Comparison of ENCODE assay signal across 15 mouse cellular contexts in the genomic region with DNA sequence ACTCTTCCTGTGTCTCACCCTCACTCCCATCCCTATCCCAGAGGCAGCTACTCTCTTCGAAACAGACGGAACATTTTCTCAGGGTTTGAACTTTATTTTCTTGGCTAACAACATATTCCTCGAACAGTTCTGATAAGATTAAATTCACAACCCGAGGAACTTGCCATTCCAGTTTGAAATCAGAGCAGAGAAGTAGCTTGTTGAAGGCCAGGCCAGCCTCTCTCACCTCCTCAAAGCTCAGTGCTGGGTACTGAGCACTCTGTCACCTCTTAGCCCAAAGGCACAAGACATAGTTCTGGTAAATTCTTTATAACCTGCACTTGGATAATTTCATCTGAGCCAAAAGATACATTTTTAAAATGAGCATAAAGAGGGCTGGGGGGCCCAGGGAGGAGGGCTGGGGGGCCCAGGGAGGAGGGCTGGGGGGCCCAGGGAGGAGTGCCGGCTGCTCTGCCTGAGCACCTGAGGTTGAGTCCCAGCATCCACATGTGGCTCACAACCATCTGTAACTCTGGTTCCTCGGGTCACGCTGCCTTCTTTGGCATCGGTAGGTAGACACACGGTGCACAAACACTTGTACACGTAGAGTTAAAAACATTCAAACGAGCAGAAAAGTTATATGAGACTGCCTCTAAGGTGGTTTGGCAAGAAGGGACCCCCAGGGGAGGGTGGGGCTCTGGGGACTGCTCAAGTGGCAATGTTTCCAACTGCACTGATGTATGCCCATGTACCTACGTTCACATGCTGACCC.
A peak's percentile ranks its signal among the peaks of the same experiment; 100 is the strongest.
DNase-seq lines count a peak whose midpoint lies in the region; ATAC-seq and TF ChIP-seq lines count a peak whose summit lies in the region.
"Had no signal": no experiment of that assay in that cellular context is flagged by ENCODE, and none has a peak within 500 bp of the region (broad histone marks: within the 10 kb centered on the region; RNA-seq: fewer than 3 reads in every experiment).

No protein-coding gene starts in this region.

- no peak for DNase-seq in forebrain, embryonic 10.5 days (ENCODE audit: extremely low spot score, low spot score)
- DNase-seq in forebrain, postnatal 0 days: no peak
- DNase-seq in limb, embryonic 10.5 days (ENCODE audit: low spot score): no peak
- peak; percentile 43 for DNase-seq in thymus, postnatal 0 days (ENCODE audit: low spot score)
- DNase-seq in spleen, postnatal 4 days (ENCODE audit: low spot score in 2 of 2): no peak
- no peak for DNase-seq in urinary bladder, adult 2 months (ENCODE audit: low spot score)
- DNase-seq: adrenal gland, adult 2 months; cerebellum, adult 9-10 months; gastrocnemius, postnatal 14 days; kidney, adult 11 months; midbrain, embryonic 14.5 days had no signal

- no peak overlapping the region for H3K4me2 ChIP-seq in forebrain, postnatal 0 days (ENCODE audit: low read depth)
- no peak overlapping the region for H3K4me2 ChIP-seq in limb, embryonic 15.5 days
- H3K4me2 ChIP-seq in intestine, embryonic 15.5 days (replicated peaks): peak overlapping the region; percentile 53

- no peak for TF ChIP-seq CTCF in forebrain, postnatal 0 days (IDR thresholded peaks at IDR 0.05; ENCODE audit: low read depth)

- H3K36me3 ChIP-seq in forebrain, embryonic 10.5 days (replicated peaks): no peaks in the 10 kb centered on the region
- H3K36me3 ChIP-seq in forebrain, postnatal 0 days (ENCODE audit: insufficient read depth): no peaks in the 10 kb centered on the region
- H3K36me3 ChIP-seq in limb, embryonic 15.5 days: no peaks in the 10 kb centered on the region
- H3K36me3 ChIP-seq in limb, embryonic 10.5 days: no peaks in the 10 kb centered on the region
- no peaks in the 10 kb centered on the region for H3K36me3 ChIP-seq in intestine, embryonic 15.5 days

- no peak overlapping the region for H3K4me3 ChIP-seq in forebrain, embryonic 10.5 days
- no peak overlapping the region for H3K4me3 ChIP-seq in forebrain, postnatal 0 days (ENCODE audit: low read depth, low read length)
- H3K4me3 ChIP-seq in limb, embryonic 15.5 days: no peak overlapping the region
- no peak overlapping the region for H3K4me3 ChIP-seq in limb, embryonic 10.5 days
- H3K4me3 ChIP-seq in intestine, embryonic 15.5 days (replicated peaks): no peak overlapping the region

- 90% methylated on average over 12 of the region's 12 CpGs for WGBS in forebrain, embryonic 10.5 days
- WGBS in forebrain, postnatal 0 days: 83% methylated on average over 12 of the region's 12 CpGs
- 60% methylated on average over 12 of the region's 12 CpGs for WGBS in limb, embryonic 15.5 days
- 88% methylated on average over 12 of the region's 12 CpGs for WGBS in limb, embryonic 10.5 days
- 51% methylated on average over 12 of the region's 12 CpGs for WGBS in intestine, embryonic 15.5 days

- 0 out of 2 replicates have a peak overlapping the region, but pooled peaks have one; percentile 40 for H3K27ac ChIP-seq in forebrain, embryonic 10.5 days
- no peak overlapping the region for H3K27ac ChIP-seq in forebrain, postnatal 0 days (ENCODE audit: low read depth, low read length)
- H3K27ac ChIP-seq in limb, embryonic 15.5 days: peak overlapping the region; percentile 22; the same call in 1 of the 2 replicates
- no peak overlapping the region; the same call in 1 of the 2 replicates for H3K27ac ChIP-seq in limb, embryonic 10.5 days
- peak overlapping the region; percentile 73 for H3K27ac ChIP-seq in intestine, embryonic 15.5 days
- H3K27ac ChIP-seq: liver, embryonic 14.5 days had no signal

- H3K27me3 ChIP-seq in forebrain, embryonic 10.5 days (ENCODE audit: poor library complexity, severe bottlenecking): no peaks in the 10 kb centered on the region
- no peaks in the 10 kb centered on the region for H3K27me3 ChIP-seq in forebrain, postnatal 0 days (ENCODE audit: insufficient read depth, low read length)
- H3K27me3 ChIP-seq in limb, embryonic 15.5 days: no peaks in the 10 kb centered on the region
- H3K27me3 ChIP-seq in limb, embryonic 10.5 days (ENCODE audit: low read depth, poor library complexity, severe bottlenecking): no peaks in the 10 kb centered on the region
- no peaks in the 10 kb centered on the region for H3K27me3 ChIP-seq in intestine, embryonic 15.5 days (replicated peaks)

- no peak overlapping the region for H3K9ac ChIP-seq in forebrain, postnatal 0 days
- no peak overlapping the region for H3K9ac ChIP-seq in limb, embryonic 15.5 days
- no peak overlapping the region for H3K9ac ChIP-seq in intestine, embryonic 15.5 days
- H3K9ac ChIP-seq: liver, embryonic 14.5 days had no signal

- H3K4me1 ChIP-seq in forebrain, embryonic 10.5 days: peaks cover 28% of the 10 kb centered on the region
- H3K4me1 ChIP-seq in forebrain, postnatal 0 days (ENCODE audit: insufficient read depth): no peaks in the 10 kb centered on the region
- peaks cover 47% of the 10 kb centered on the region for H3K4me1 ChIP-seq in limb, embryonic 15.5 days
- peaks cover 62% of the 10 kb centered on the region for H3K4me1 ChIP-seq in limb, embryonic 10.5 days
- H3K4me1 ChIP-seq in intestine, embryonic 15.5 days (replicated peaks): peaks cover 64% of the 10 kb centered on the region

- H3K9me3 ChIP-seq in forebrain, embryonic 10.5 days: no peaks in the 10 kb centered on the region
- H3K9me3 ChIP-seq in forebrain, postnatal 0 days (ENCODE audit: low read length): no peaks in the 10 kb centered on the region
- no peaks in the 10 kb centered on the region for H3K9me3 ChIP-seq in limb, embryonic 15.5 days
- no peaks in the 10 kb centered on the region for H3K9me3 ChIP-seq in limb, embryonic 10.5 days (replicated peaks)
- no peaks in the 10 kb centered on the region for H3K9me3 ChIP-seq in intestine, embryonic 15.5 days

- no peak for ATAC-seq in forebrain, postnatal 0 days
- ATAC-seq in limb, embryonic 15.5 days (ENCODE audit: insufficient number of reproducible peaks, low FRiP score, low TSS enrichment, low read depth): no peak
- peak; percentile 57 for ATAC-seq in intestine, embryonic 15.5 days
- ATAC-seq: forebrain, embryonic 14.5 days had no signal

Comparison
In these comparisons a context has a peak if more than half of its experiments do, and no peak if none do; other contexts are left out.
1. H3K27ac ChIP-seq: peak in forebrain, embryonic 10.5 days (single experiment), limb, embryonic 15.5 days (single experiment) and intestine, embryonic 15.5 days (single experiment); none in forebrain, postnatal 0 days (single experiment) and limb, embryonic 10.5 days (single experiment).